Mouse (Mus musculus) lung, postnatal 4 days (tissue): ENCODE measurements around the gene Hist1h4m.
"Not testable (repeated sequence)": the region's sequence is repeated elsewhere in the genome, so short reads cannot be mapped to it uniquely, and the experiment has no call there.

Source experiments
- DNase-seq, 2 experiments: peaks; one replicate each; pipeline ENCODE4 v3.0.0; 2021

The Hist1h4m gene

GRCm38 (mm10) chr13:21811074-21811473 lies 472 bp upstream of the Hist1h4m start:
- DNase-seq: not testable (repeated sequence)

GRCm38 (mm10) chr13:21812092-21812491 lies 546 bp downstream of the Hist1h4m start:
- peak in 1 of 2 experiments; percentile 22 for DNase-seq

- DNase-seq: not testable (repeated sequence)
These were observed 8.7 kb downstream of the Hist1h4m start for GRCm38 (mm10) chr13:21820082-21820890.

GRCm38 (mm10) chr13:21828511-21828910 lies 17.0 kb downstream of the Hist1h4m start:
- DNase-seq: no peak

- DNase-seq: no peak
These were observed 18.8 kb downstream of the Hist1h4m start for GRCm38 (mm10) chr13:21830344-21830743.

- peak; percentile 41 to 47 for DNase-seq
These were observed 20.2 kb downstream of the Hist1h4m start, which contains the start of gene Hist1h4n for GRCm38 (mm10) chr13:21831418-21832394. Gene Hist1h4n, minus strand, starts transcription at chr13:21832196.

- not testable (repeated sequence) for DNase-seq
These were observed 21.9 kb downstream of the Hist1h4m start, which contains the start of the genes Hist1h2ap and Hist1h2br for GRCm38 (mm10) chr13:21833461-21833860. Gene Hist1h2ap, minus strand, starts transcription at chr13:21833507. Gene Hist1h2br, plus strand, starts transcription at chr13:21833743.

- not testable (repeated sequence) for DNase-seq
These were observed 29.0 kb downstream of the Hist1h4m start for GRCm38 (mm10) chr13:21840508-21840907.

- DNase-seq: not testable (repeated sequence)
These were observed 34.8 kb downstream of the Hist1h4m start for GRCm38 (mm10) chr13:21846356-21846755.

- no peak for DNase-seq
These were observed 36.3 kb downstream of the Hist1h4m start for GRCm38 (mm10) chr13:21847883-21848282.

- not testable (repeated sequence) for DNase-seq
These were observed 39.1 kb downstream of the Hist1h4m start for GRCm38 (mm10) chr13:21850696-21851095.

GRCm38 (mm10) chr13:21852215-21852945 lies 40.8 kb downstream of the Hist1h4m start:
- DNase-seq: no peak

- peak; percentile 31 to 44 for DNase-seq
These were observed 43.6 kb downstream of the Hist1h4m start for GRCm38 (mm10) chr13:21855146-21855545.

- no peak for DNase-seq
These were observed 44.2 kb downstream of the Hist1h4m start for GRCm38 (mm10) chr13:21855698-21856162.

GRCm38 (mm10) chr13:21861608-21862007 lies 50.1 kb downstream of the Hist1h4m start:
- DNase-seq: no peak
